Mouse (Mus musculus) embryonic facial prominence, embryonic 12.5 days (tissue): ENCODE results near the gene Ahnak2. TPM values are rescaled to one million over a fixed set of nuclear protein-coding genes. Genes with fewer than 3 reads are reported as not detected.

ENCODE experiments used
- ATAC-seq: fragments of 200-750 bp; cut with Nextera tagmentation; 2 replicates; pipeline ENCODE4 v1.8.0; 2017; ENCODE audit not compliant: insufficient number of reproducible peaks, insufficient read depth, low FRiP score, low TSS enrichment
- H3K27ac ChIP-seq: fragments of 300-500 bp; sonication (generic); 2 replicates; pipeline ENCODE4 v1.5.1; 2016; ENCODE audit warnings: mild to moderate bottlenecking
- H3K27me3 ChIP-seq: fragments of 300-500 bp; sonication (generic); 2 replicates; pipeline ENCODE4 v1.6.1; 2016; ENCODE audit warnings: mild to moderate bottlenecking, moderate library complexity
- H3K36me3 ChIP-seq: fragments of 300-500 bp; sonication (generic); 2 replicates; pipeline ENCODE4 v1.6.1; 2016; ENCODE audit warnings: mild to moderate bottlenecking
- H3K4me1 ChIP-seq: fragments of 300-500 bp; sonication (generic); 2 replicates; pipeline ENCODE4 v1.6.1; 2016
- H3K4me2 ChIP-seq: fragments of 300-500 bp; sonication (generic); replicated peaks from 2 replicates; pipeline ENCODE4 v1.6.1; 2016; ENCODE audit warnings: mild to moderate bottlenecking, moderate library complexity
- H3K4me3 ChIP-seq: fragments of 300-500 bp; sonication (generic); 2 replicates; pipeline ENCODE4 v1.5.1; 2016; ENCODE audit warnings: mild to moderate bottlenecking
- H3K9ac ChIP-seq: fragments of 300-500 bp; sonication (generic); 2 replicates; pipeline ENCODE4 v1.6.1; 2016; ENCODE audit warnings: mild to moderate bottlenecking, moderate library complexity
- H3K9me3 ChIP-seq: fragments of 300-500 bp; sonication (generic); 2 replicates; pipeline ENCODE4 v1.6.1; 2016; ENCODE audit warnings: mild to moderate bottlenecking, moderate library complexity
- WGBS: fragments of 180-500 bp; shearing (Covaris S2); methylation state at CpG from one replicate; pipeline ENCODE4 v1.1.7; 2016; 5-methylcytosine and 5-hydroxymethylcytosine counted together
- polyA plus RNA-seq: library from polyadenylated mRNA; unstranded; fragments of >200 nt; fragmentation: Nextera tagmentation; extraction: Ambion mirVana; gene quantifications from 2 replicates; pipeline ENCODE4 v1.2.1, GENCODE M21; 2016

Gene Ahnak2
- polyA plus RNA-seq, 1 experiment from 2014 or later = 0.83 TPM

- ATAC-seq = no peak
- H3K9me3 ChIP-seq = no peaks in the 10 kb centered on the region
- no peak overlapping the region for H3K9ac ChIP-seq
- no peak overlapping the region for H3K4me3 ChIP-seq
- WGBS = 91% methylated on average over 5 of the region's 5 CpGs
- no peak overlapping the region for H3K27ac ChIP-seq
- H3K36me3 ChIP-seq = peaks cover 21% of the 10 kb centered on the region
- H3K27me3 ChIP-seq = no peaks in the 10 kb centered on the region
- H3K4me2 ChIP-seq = no peak overlapping the region
- peaks cover 16% of the 10 kb centered on the region for H3K4me1 ChIP-seq
Observed at GRCm38 (mm10) chr12:112832411-112832810, 30.0 kb upstream of the Ahnak2 start.

DNA sequence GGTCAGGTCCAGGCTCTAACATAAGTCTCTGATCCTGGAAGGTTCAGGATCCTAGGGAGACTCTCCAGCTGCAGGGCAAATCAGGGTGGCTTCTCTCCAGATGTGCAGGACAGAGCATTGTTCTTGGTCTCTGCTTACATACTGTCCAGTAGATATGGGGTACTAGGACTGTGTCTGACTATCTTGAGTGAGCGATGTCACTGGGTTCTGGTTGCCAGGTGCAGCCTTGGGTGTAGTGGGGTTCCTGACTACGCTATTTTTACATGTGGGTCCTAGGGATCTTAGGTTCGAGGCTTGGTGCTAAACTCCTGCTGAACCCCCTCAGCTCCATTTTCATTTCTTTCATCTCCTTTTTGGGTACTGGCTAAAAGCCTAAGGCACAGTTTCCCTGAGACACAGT, 28.1 kb upstream of the Ahnak2 start:
- WGBS = 86% methylated on average over 3 of the region's 3 CpGs
- Histone ChIP-seq H3K27me3 (no peaks in the 10 kb centered on the region), H3K9ac (peak overlapping the region; percentile 84), H3K4me3 (peak overlapping the region; percentile 98), H3K27ac (no peak overlapping the region), H3K36me3 (peaks cover 39% of the 10 kb centered on the region), H3K9me3 (no peaks in the 10 kb centered on the region), H3K4me1 (peaks cover 31% of the 10 kb centered on the region), H3K4me2 (peak overlapping the region; percentile 66)
- no peak for ATAC-seq

DNA sequence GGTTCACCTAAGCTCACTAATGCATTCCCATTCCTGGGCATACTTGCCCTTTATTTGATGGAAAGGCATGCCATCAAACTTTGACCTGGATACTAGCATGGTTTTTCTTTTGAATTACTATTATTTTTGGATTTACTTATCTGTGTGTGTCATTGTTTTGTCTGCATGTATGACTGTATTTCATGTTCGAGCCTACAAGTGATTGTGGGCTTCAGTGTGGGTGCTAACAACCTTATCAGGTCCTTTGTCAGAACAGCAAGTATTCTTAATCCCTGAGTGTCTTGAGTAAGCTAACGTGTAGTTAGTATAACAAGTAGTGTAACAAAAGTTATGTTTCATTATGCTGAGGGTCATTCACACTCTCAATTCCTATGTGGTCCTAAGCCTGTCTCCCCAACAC, 27.7 kb upstream of the Ahnak2 start:
- ATAC-seq = no peak
- 40% methylated on average over 2 of the region's 2 CpGs for WGBS
- H3K4me1 ChIP-seq = peaks cover 31% of the 10 kb centered on the region
- H3K4me3 ChIP-seq = peak overlapping the region; percentile 98
- peak overlapping the region; percentile 66 for H3K4me2 ChIP-seq
- peaks cover 43% of the 10 kb centered on the region for H3K36me3 ChIP-seq
- peak overlapping the region; percentile 76 for H3K27ac ChIP-seq
- H3K27me3 ChIP-seq = no peaks in the 10 kb centered on the region
- H3K9ac ChIP-seq = peak overlapping the region; percentile 84
- H3K9me3 ChIP-seq = no peaks in the 10 kb centered on the region

DNA sequence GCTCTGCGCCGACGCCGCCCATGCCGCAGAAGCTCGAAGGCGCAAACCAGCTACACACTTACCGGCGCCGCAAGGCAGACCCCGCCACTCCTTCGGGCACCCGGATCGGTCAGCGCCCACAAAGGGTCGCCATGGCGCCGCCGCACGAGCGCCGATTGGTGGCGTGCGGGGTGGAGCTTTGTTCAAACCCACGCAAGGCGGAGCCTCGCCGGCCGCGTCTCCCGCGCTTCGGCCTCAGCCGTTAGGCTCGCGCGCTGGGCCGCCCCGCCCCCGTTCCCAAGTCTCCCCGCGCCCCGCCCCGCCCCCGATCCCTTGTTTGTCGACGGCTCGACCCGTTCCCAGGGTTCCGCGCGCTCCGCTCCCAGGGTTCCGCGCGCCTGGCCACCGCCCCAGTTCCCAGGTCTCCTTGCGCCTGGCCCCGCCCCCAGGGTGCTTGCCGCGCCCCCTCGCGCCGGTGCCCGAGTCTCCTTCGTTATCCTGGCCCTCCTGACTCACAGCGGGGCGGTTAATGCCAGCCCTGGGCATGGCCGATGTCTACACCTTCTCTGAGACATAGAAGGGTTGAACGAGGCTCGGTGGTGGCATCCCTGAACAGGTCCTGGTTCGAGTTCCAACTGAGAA, 26.9 kb upstream of the Ahnak2 start, which contains the start of gene Cdca4:
Gene Cdca4, minus strand, starts transcription at position 180 of the 621 bp plus-strand sequence.
- Histone ChIP-seq H3K9me3 (no peaks in the 10 kb centered on the region), H3K4me2 (peak within 1 kb of the TSS; percentile 91), H3K36me3 (peaks cover 50% of the 10 kb centered on the region), H3K4me3 (peak within 1 kb of the TSS; percentile 98), H3K27me3 (no peaks in the 10 kb centered on the region), H3K9ac (peak within 1 kb of the TSS; percentile 98), H3K27ac (peak within 1 kb of the TSS; percentile 94), H3K4me1 (peaks cover 31% of the 10 kb centered on the region)
- ATAC-seq = peak; percentile 95
- under 1% methylated on average over 53 of the region's 72 CpGs for WGBS

GRCm38 (mm10) chr12:112828501-112829243, 26.2 kb upstream of the Ahnak2 start:
- no peaks in the 10 kb centered on the region for H3K9me3 ChIP-seq
- peaks cover 50% of the 10 kb centered on the region for H3K36me3 ChIP-seq
- peak overlapping the region; percentile 98 for H3K4me3 ChIP-seq
- H3K9ac ChIP-seq = peak overlapping the region; percentile 98
- H3K27me3 ChIP-seq = no peaks in the 10 kb centered on the region
- peak overlapping the region; percentile 94 for H3K27ac ChIP-seq
- ATAC-seq = peak; percentile 82
- H3K4me2 ChIP-seq = peak overlapping the region; percentile 91
- peaks cover 34% of the 10 kb centered on the region for H3K4me1 ChIP-seq
- WGBS = under 1% methylated on average over 51 of the region's 51 CpGs

GRCm38 (mm10) chr12:112825901-112826300, 23.4 kb upstream of the Ahnak2 start:
- Histone ChIP-seq H3K27ac (no peak overlapping the region), H3K9me3 (no peaks in the 10 kb centered on the region), H3K27me3 (no peaks in the 10 kb centered on the region), H3K4me3 (no peak overlapping the region), H3K9ac (peak overlapping the region; percentile 98; the same call in 1 of the 2 replicates), H3K4me1 (peaks cover 41% of the 10 kb centered on the region), H3K36me3 (peaks cover 42% of the 10 kb centered on the region), H3K4me2 (peak overlapping the region; percentile 91; the same call in 1 of the 2 replicates)
- ATAC-seq = no peak
- 88% methylated on average over 5 of the region's 5 CpGs for WGBS

GRCm38 (mm10) chr12:112823221-112823620, 20.8 kb upstream of the Ahnak2 start:
- H3K9ac ChIP-seq = peak overlapping the region; percentile 17; the same call in 1 of the 2 replicates
- 78% methylated on average over 4 of the region's 4 CpGs for WGBS
- H3K36me3 ChIP-seq = peaks cover 67% of the 10 kb centered on the region
- peaks cover 33% of the 10 kb centered on the region for H3K4me1 ChIP-seq
- H3K27ac ChIP-seq = no peak overlapping the region
- no peak overlapping the region for H3K4me3 ChIP-seq
- H3K27me3 ChIP-seq = no peaks in the 10 kb centered on the region
- no peak for ATAC-seq
- no peaks in the 10 kb centered on the region for H3K9me3 ChIP-seq
- no peak overlapping the region for H3K4me2 ChIP-seq

- Histone ChIP-seq H3K4me2 (no peak overlapping the region), H3K9ac (no peak overlapping the region), H3K27ac (no peak overlapping the region), H3K4me3 (no peak overlapping the region), H3K36me3 (peaks cover 69% of the 10 kb centered on the region), H3K4me1 (peaks cover 28% of the 10 kb centered on the region), H3K27me3 (no peaks in the 10 kb centered on the region), H3K9me3 (no peaks in the 10 kb centered on the region)
- no peak for ATAC-seq
- 82% methylated on average over 2 of the region's 2 CpGs for WGBS
Observed at GRCm38 (mm10) chr12:112822676-112823075, 20.2 kb upstream of the Ahnak2 start.

- no peak for ATAC-seq
- Histone ChIP-seq H3K36me3 (peaks cover 68% of the 10 kb centered on the region), H3K4me3 (no peak overlapping the region), H3K27ac (no peak overlapping the region), H3K4me2 (no peak overlapping the region), H3K4me1 (peaks cover 21% of the 10 kb centered on the region), H3K27me3 (no peaks in the 10 kb centered on the region), H3K9ac (no peak overlapping the region), H3K9me3 (no peaks in the 10 kb centered on the region)
- 87% methylated on average over 4 of the region's 4 CpGs for WGBS
Observed at GRCm38 (mm10) chr12:112821974-112822373, 19.5 kb upstream of the Ahnak2 start.

DNA sequence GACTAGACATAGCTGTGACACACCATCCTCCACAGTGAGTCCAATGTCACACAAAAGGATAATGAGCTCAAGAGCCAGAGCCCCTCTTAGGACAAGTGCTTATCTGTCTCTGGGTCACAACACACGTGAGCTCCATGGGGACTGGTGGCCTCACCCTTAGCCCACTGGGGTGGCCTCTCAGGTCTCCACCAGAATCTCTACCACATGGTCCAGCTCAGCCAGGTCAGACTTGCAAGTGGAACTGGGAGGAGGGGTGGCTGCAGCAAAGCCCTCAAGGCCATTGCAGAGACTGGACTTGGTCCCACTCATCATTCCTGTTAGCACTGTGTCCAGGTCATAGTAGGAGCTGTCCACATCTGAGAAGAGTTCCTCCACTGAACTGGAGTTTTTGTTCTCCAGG, 18.8 kb upstream of the Ahnak2 start:
- Histone ChIP-seq H3K4me3 (no peak overlapping the region), H3K4me1 (peaks cover 13% of the 10 kb centered on the region), H3K9ac (no peak overlapping the region), H3K36me3 (peaks cover 63% of the 10 kb centered on the region), H3K27ac (no peak overlapping the region), H3K4me2 (no peak overlapping the region), H3K9me3 (no peaks in the 10 kb centered on the region), H3K27me3 (no peaks in the 10 kb centered on the region)
- ATAC-seq = no peak
- 60% methylated on average over 1 of the region's 1 CpGs for WGBS

GRCm38 (mm10) chr12:112820401-112820999, 18.0 kb upstream of the Ahnak2 start:
- Histone ChIP-seq H3K27ac (no peak overlapping the region), H3K4me2 (no peak overlapping the region), H3K36me3 (peaks cover 61% of the 10 kb centered on the region), H3K4me3 (no peak overlapping the region), H3K9ac (no peak overlapping the region), H3K9me3 (no peaks in the 10 kb centered on the region), H3K4me1 (peaks cover 10% of the 10 kb centered on the region; the same call in 1 of the 2 replicates), H3K27me3 (no peaks in the 10 kb centered on the region)
- no peak for ATAC-seq
- WGBS = 85% methylated on average over 12 of the region's 12 CpGs
